Mouse (Mus musculus): Measurements from ENCODE around the gene Zbed5.

Gene Zbed5

GRCm38 (mm10) chr5:129908242-129908965, 12.9 kb downstream of the Zbed5 start, which contains the start of gene Nupr1l:
Nupr1l (plus strand) TSS chr5:129908540.
- WGBS, result under 1% methylated on average over 63 of the region's 63 CpGs

GRCm38 (mm10) chr5:129909147-129909546, 13.6 kb downstream of the Zbed5 start:
- WGBS, result 68% methylated on average over 9 of the region's 9 CpGs

- 83% methylated on average over 7 of the region's 7 CpGs for WGBS
These were observed 14.1 kb downstream of the Zbed5 start for GRCm38 (mm10) chr5:129909591-129909990.

DNA sequence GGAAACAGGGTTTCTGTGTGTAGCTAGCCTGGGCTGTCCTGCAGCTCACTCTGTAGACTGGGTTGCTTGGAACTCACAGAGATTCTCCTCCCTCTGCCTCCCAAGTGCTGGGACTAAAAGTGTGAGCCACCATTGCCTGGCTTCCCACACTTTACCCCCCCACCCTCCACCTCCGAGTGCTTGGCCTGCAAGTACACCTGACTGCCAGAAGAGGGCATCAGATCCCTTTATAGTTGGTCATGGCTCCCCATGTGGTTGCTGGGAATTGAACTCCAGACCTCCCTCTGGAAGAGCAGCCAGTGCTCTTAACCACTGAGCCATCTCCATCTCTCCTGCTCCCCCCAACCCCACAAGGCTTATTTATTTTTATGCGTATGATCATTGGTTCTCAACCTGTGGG, 18.5 kb downstream of the Zbed5 start:
- 40% methylated on average over 2 of the region's 2 CpGs for WGBS

DNA sequence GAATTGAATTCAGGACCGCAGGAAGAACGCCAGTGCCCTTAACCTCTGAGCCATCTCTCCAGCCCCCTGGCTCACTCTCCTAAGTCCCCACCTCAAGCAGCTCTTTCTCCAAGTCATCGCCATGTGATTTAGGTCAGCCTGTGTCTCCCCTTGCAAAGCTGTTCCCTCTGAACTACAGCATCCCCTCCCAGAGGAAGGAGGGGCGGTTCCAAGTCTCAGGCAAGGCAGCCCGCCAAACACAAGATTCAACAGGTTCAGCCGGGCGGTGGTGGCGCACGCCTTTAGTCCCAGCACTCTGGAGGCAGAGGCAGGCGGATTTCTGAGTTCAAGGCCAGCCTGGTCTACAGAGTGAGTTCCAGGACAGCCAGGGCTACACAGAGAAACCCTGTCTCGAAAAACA, 20.0 kb downstream of the Zbed5 start:
- WGBS, result 88% methylated on average over 11 of the region's 11 CpGs

DNA sequence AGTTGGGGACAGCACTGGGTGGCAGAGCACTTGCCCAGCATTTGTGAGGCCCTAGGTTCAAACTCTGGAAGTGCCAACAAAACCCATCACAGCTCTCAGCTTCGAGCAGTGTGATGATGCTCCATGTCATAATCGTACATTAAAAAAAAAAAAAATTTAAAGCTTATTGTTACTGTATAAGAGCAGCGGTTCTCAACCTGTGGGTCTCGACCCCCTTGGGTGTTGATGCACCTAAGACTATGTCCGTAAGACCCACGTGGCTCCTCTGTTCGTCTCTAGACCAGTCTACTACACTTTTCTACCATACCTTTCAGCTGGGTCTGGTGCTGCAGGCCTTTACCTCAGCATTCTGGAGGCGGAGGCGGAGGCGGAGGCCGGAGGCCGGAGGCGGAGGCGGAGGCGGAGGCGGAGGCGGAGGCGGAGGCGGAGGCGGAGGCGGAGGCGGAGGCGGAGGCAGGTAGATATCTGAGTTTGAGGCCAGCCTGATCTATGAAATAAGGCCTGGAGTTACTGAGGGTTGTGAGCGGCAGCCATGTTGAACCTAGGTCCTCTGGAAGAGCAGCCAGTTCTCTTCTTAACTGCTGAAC, 22.6 kb downstream of the Zbed5 start:
- 93% methylated on average over 24 of the region's 24 CpGs for WGBS

GRCm38 (mm10) chr5:129918752-129919151, 23.2 kb downstream of the Zbed5 start:
- 80% methylated on average over 9 of the region's 9 CpGs for WGBS

DNA sequence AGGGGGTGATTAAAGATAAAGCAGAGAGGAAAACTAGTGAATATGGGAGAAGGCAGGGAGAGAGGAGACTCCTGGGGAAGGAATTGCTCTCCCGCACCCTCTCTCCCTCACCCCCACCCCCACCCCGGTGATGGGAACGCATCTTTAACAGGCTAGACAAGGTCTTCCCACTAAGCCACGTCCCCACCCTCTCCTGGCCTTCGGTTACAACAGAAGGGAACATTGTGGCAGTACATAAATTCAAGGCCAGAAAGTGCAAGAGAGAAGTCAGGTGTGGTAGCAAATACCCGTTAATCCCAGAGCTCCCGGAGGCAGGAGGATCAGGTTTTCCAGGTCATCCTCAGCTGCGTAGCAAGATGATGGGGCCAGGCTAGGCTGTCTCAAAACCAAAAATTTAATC, 23.8 kb downstream of the Zbed5 start:
- WGBS, result 80% methylated on average over 8 of the region's 8 CpGs

DNA sequence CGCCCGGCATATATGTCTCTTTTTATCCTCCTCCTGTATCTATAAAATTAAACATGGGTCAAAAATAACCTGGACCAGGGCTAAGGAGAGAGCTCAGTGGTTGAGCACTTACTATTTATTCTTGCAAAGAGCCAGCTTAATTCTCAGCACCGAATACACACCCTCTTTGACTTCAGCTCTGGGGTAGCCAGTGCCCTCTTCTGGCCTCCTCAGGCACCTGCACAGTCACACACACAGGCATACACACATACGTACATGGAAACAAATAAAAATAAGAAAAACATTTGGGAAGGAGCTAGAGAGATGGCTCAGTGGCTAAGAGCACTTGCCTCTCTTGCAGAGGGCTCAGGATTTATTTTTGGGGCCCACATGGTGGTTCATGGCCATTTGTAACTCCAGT, 26.4 kb downstream of the Zbed5 start:
- 93% methylated on average over 4 of the region's 4 CpGs for WGBS

GRCm38 (mm10) chr5:129924820-129925452, 29.4 kb downstream of the Zbed5 start:
- WGBS, result 86% methylated on average over 8 of the region's 8 CpGs

DNA sequence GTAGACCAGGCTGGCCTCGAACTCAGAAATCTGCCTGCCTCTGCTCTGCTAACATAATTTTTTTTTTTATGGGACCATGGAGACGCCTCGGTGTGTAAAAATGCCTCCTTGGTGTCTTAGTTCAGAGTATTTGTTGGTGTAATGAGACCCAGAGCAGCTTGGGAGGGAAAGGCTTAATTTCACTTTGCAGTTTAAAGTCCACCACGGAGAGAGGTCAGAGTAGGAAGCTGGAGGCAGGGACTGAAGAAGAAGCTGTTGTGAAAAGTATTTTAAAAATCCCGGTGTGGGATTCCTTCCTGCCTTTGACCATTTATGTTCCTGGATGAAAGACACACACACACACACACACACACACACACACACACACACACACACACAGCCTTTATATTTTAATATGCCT, 30.4 kb downstream of the Zbed5 start:
- WGBS, result 77% methylated on average over 5 of the region's 5 CpGs

GRCm38 (mm10) chr5:129929924-129930855, 34.7 kb downstream of the Zbed5 start:
- 56% methylated on average over 9 of the region's 9 CpGs for WGBS

- 56% methylated on average over 4 of the region's 4 CpGs for WGBS
These were observed 41.4 kb downstream of the Zbed5 start for GRCm38 (mm10) chr5:129936941-129937340.

DNA sequence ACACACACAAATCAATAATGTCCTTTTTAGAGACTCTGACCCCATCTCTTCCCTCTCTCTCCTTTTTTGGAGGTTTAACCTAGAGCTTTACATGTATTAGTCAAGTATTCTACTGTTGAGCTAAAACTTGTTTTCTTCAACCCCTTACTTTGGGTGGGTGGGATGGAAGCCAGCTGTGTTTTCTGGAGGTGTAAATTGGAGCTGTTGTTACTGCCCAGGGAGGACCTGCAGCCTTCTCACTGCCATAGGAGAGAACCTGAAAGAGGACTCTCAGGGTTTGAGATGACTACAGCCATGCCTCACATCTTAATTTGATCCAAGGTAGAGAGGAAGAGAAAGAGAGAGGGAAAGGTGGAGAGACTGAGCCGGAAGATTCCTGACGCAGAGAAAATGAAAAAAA, 44.8 kb downstream of the Zbed5 start:
- 41% methylated on average over 2 of the region's 2 CpGs for WGBS

GRCm38 (mm10) chr5:129940736-129941494, 45.4 kb downstream of the Zbed5 start:
- 3% methylated on average over 9 of the region's 9 CpGs for WGBS

DNA sequence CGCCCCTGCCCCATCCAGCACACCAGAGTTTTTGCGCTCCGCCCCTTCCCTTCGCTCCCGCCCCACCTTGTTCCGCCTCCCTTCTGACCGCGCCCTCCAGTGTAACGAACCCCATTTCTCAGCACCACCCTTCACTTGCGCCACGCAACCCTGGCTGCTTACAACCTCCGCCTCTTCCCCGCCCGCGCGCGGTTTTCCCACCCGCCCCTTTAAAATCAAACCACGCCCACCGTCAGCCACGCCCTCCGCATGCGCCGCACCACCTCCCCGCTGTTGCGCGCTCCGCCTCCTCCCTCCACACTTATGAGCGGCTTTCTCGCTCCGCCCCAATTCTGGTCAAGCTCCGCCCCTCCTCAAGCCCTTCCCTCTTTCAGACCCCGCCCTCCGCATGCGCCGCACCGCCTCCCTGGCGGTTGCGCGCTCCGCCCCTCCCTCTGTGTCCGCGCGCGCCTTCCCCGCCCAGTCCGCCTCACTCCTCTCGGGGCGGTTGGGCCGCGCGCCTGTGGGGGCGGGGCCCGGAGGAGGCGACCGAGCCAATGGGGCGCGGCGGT, 46.0 kb downstream of the Zbed5 start, which contains the start of gene Vkorc1l1:
TSS of gene Vkorc1l1 (plus strand) at position 476 of the 551 bp plus-strand sequence.
- WGBS, result 2% methylated on average over 59 of the region's 59 CpGs

GRCm38 (mm10) chr5:129942073-129942939, 46.8 kb downstream of the Zbed5 start:
- 1% methylated on average over 56 of the region's 82 CpGs for WGBS

DNA sequence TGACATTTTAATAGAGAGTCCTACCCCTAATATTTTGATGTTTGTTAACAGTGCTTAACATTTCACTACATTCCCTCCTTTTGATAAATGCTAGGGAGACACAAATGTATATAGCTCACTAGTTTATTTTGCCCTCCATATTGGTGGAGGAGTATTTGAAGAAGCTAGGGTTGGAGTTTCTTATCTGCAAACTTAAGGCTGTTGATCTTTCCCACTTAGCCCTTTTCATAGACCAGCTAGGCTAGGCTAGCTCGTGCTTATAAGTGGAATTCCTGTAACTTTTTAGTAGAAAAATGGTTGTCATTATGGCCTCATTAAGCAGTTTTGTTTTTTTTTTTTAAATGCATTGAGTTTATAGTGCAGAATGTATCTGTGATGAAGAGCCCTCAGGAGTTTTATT, 47.9 kb downstream of the Zbed5 start:
- 88% methylated on average over 1 of the region's 1 CpGs for WGBS

- WGBS, result 98% methylated on average over 2 of the region's 2 CpGs
These were observed 52.1 kb downstream of the Zbed5 start for GRCm38 (mm10) chr5:129947528-129948033.

DNA sequence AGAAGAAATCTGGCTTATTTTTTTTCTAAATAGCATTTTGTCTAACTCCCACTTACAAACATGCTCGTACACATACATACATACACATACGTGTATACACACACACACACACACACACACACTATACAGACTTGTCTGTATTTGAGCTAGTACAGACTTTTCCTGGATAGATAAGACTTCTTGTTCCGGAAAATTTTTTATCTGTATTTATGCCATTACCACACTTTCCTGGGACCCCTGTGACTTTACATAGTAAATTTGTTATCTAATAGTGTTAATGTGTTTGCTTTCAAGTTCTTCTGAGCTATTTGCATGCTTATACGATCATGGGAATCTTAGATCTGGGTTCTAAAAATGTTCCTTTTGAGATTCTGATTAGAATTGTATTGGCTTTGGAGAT, 56.6 kb downstream of the Zbed5 start:
- WGBS, result 95% methylated on average over 4 of the region's 4 CpGs
